Mouse (Mus musculus) mature B cell (primary cell): ENCODE results near the gene Msi2.

Experiments
- in situ Hi-C: fragments of 300-500 bp; cut with MboI; formaldehyde crosslinking; loops from 2 replicates; pipeline ENCODE4 v1.14.3; 2019

Gene Msi2

DNA sequence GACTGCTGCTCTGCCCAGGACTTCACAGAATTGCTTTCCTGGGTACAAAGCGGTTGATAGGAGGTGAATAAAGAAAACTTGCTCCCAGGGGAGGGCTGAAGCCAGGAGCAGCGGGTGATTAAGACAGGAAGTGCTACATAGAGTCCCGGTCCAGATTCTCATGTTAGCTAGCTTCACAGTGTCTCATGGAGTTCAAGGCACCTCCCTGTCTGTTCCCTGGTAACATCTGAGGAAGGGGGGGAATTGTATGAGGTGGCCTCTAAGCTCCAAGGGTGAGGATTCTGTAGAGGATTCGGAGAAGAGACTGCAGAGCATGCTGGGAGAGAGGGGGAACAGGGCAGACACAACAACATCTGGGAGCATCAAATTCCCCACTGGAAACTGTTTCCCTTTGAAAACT is 233.2 kb downstream of the Msi2 start:
- in situ Hi-C loops = no loop called here

DNA sequence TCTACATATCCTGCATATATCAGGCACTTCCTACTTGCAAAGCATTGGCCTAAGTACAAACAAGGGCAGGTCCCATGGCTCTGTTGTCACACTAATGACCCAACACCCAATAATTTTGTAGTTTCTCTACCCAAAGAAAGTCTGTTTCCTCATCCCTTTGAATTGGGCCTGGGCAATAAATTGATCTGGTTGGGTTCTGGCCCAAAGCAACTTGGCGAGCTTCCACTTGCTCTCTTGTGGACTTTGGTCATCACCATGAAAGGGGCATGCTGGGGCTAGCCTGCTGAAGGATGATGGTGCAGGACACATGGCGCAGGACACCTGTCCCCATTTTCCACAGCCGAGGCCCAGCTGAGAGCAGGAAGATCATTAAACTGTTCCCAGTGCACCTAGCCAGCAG is 234.3 kb downstream of the Msi2 start:
- in situ Hi-C loops = no loop called here

DNA sequence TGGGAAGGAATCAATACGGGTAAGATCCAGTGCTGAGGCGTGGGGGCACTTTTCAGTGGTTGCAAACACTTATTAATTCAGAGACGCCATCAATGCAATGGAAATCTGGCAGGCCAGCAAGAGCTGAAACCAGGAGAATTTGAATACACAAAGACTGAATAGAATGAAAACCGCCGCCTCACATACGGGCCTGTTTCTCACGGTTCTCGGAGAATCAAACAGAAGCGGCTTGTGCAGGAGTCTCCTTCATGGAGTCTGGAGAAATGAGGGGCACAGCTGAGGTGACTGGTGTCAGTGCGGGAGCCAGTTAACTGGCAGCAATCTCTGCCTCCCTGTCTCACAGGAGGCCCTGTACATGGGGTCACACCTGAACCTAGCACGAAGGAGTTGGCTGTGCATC is 235.7 kb downstream of the Msi2 start:
- in situ Hi-C loops = no loop called here

DNA sequence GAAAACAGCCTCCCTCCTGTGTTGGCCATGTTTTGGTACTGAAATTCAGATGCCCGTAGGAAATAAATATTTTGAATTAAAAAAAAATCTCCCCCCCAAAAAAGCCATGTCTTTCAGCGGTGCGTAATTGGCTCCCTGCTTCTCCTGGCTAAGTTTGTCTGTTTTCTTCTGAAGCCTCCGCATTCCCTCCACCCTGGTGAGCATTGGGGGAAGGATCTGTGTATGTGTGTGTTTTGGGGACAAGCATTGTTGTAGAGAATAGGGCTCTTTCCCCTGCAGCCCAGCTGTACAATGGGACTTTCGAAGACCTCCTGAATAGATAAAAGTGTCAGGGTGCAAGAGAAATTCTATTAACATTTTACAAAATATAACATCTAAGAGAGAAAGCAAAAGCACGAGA is 236.1 kb downstream of the Msi2 start:
- in situ Hi-C loops = no loop called here

DNA sequence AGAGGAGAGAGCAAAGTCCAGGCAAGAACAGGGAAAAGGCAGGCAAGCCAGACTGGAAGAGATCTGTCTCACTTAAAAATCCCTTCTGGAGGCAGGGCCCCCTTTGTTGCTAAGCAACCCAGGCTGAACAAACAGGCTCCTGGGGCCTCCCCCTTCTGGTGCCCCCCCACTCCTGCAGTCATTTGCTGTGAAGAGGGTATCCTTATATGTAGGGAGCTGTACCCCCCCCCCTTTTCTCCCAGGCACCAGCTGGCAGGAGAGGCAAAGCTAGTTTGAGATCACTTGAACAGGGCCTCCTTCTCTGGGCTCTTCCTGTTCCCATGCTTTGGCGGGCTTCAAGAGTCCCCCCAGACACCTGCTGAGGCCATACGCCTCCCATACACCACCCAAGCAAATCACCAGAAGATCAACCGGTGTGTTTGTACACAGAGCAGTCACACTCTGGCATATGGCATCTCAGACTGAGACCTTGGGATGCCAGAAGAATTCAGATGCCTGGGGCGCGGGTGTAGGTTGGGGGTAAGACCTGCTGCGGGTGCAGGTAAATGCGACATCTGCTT is 236.6 kb downstream of the Msi2 start:
- in situ Hi-C loops = no loop called here

DNA sequence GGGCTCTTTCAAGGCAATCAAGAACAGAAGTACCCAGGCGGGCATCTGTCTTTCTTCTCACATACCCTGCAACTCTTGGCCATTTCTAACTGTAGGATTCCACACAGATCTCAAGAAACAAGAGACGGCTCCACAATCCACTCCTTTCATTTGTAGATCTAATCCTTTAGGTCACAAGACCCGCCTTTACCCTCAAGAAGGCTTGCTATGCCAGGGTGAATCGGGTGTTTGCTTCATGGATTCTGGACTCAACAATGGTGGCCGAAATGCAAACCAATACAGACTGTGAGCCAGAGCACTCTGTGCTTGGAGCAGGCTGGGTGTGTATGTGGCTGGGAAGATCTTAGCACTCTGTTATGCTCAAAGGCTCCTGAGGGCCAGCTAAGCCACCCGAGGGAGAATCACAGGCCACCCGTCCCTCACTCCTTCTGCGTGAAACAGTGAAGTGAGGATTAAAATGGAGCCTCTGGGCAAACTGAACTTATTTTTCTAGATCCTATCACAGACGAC is 237.2 kb downstream of the Msi2 start:
- in situ Hi-C loops = no loop called here

DNA sequence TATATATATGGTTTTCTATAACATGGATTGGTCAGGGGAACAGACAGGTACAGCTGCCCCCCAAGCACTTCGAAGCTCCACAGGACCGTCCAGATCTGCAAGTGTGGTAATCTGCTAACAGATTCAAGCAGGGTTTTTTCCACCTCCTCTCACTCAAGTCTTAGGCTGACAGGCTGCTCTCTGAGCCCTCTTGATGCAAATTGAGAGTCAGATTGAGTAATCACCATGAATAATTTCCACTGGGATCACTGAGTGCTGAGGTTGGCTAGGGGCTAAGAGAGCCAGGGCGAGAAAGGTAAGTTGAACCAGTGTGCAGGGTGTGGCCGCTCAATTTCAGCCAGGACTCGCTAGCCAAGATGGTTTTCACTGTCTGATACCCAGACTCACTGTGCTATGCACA is 238.8 kb downstream of the Msi2 start:
- in situ Hi-C loops = no loop called here

DNA sequence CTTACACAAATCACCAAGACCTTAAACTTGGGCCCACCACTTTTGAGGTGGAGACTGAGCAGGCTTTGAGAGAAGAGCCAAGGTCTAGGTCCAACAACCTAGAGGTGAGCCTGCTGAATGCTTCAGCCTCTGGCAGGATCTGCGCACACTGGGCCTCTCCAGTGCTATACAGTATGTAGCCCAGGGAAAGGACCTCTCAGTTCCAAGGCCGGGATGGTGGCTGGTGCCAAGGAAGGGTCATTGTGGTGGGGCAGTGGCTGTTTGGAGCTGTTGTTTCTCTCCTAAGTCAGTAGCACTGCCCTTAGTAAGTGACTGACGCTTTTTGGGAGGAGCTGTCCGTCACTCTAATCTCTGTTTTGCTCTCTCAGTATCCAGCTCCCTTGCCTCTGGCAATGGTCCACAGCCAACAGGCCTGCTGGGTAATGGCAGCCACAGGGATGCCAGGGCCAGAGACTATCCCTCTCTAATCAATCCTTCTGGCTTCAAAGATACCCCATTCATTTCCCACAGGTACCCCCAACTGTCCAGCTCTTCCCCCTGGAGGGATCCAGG is 243.3 kb downstream of the Msi2 start:
- in situ Hi-C loops = no loop called here

DNA sequence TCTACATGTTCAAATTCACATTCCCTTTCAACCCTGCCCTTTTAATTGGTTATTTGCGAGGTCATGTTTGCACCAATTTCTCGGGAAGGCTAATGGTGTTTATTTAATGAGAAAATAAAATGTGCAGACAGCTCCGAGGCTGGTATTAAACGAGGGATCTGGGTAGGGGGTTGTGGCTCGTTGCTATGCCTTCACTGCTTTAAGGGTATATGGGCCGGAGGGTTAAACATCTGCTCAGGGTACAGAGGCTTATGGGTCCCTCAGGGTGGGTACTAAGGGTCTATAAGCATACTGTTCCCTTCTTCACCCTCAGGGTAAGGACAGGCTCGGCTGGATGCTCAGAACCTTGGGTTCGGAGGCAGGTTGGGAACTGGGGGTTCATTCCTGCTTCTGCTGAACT is 245.6 kb downstream of the Msi2 start:
- in situ Hi-C loops = no loop called here

DNA sequence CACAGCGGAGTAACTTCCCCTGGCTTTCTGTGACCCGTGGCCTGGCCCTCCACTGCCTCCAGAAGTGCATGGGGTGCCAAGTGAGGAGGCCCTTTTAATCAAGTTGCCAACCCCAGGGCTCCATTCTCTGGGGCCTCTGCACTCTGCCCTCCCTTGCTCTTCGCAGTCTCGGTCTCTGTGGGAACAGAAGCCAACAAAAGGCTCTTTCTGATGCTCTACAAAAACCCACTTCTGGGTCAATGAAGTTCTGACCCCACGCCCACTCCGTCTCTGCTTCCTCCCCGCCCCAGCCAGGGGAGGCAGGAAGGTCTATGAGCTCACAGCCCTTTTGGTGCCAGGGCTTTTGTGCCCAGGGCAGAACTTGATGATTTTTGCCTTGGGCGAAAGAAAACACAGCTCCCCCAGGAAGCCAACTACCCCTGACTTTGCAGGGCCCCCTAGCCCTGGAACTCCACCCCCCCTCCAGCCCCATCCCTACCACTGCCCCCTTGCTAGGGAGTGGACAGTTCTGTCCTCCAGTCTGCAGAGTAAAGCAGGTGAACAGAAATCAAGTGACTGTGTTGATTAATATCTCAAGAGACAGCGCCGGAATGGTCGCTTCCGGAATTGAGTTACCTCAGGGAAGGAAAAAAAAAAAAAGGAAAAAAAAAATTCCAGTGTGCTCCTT is 246.2 kb downstream of the Msi2 start:
- in situ Hi-C loops = no loop called here

DNA sequence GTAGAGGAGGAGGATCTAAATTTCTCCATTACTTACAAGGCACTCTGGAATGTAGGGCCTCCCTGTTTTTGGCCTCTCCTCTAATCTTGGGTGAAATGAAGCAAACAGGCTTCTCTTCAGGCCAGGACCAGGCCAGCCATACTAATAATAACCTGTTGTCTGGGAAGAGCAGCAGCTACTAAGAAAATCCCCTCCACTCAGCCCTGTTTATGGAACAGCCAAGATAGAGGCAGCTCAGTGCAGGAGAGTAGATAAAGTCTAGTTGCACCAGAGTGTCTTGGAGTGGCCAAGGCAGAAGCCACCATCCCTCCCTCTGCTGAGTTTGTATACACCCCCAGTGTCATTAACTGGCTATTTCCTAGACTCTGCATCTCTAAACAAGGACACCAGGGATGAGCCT is 247.7 kb downstream of the Msi2 start:
- in situ Hi-C loops = no loop called here

DNA sequence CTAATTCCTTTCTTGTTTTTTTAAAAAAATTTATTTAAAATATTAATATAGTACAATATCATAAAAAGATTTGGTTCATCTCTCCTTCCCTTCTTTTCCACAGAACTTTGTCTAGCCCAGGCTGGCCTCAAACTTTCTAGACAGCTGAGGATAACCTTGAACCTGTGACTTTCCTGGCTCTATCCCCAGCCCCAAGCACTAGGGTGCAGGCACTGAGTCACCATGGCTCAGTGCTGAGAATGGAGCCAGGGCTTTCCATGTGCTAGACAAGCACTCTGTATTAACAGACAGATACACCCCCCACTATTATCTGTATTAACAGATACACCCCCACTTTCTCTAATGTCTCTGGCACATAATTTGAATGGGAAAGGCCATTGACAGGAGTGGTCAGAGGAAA is 249.3 kb downstream of the Msi2 start:
- in situ Hi-C loops = no loop called here

DNA sequence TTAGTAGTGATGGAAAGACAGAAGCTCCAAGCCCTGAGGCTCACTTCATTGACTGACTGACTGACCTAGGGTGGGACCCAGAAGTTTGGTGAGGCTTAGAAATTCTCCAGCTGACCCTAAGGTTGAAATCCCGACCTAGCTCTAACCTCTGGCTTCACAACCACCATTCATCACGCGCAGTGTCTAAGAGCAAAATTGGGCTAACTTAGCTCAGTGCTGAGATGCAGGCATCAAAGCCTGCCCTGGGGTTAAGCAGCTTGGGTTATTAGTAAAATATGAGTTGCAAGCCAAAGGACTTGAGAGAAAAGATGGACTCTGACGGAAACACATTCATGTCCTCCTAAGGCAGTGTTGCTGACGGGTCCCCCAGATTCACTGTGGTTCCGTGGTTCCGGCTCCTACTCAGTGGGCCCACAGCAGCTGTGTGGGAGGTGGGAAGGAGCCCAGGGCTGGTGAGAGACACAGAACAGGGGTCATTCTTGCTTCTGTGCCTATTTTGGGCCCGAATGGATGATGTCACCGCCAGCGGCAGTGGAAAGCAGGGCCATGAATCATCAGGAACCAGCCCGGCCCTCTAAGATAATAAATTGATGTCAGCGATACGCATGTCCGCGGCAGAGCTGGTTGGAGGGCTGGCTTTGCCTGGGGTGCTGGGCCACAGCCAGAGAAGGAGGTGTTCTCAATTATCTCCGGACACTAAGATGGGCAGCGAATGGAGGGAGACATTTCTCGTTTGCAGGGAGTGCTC is 250.6 kb downstream of the Msi2 start:
- in situ Hi-C loops = no loop called here

DNA sequence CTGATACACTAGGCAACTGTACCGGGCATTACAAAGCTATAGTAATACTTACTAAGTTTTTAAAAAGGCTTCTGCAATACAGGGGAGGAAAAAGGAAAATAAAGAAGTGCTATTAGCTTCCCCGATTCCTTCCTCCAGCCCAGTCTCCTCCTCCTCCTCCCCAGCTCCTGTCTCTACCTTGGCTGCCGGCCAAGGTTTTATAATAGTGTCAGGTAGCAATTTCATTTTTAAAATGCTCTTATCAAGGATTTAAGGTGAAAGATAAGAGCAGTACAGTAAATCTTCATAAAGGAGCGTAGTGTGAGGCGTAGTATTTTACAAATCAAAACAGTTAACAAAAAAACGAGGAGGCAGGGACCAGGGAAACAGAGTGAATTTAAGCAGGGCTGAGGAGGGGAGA is 254.4 kb downstream of the Msi2 start:
- in situ Hi-C loops = no loop called here

DNA sequence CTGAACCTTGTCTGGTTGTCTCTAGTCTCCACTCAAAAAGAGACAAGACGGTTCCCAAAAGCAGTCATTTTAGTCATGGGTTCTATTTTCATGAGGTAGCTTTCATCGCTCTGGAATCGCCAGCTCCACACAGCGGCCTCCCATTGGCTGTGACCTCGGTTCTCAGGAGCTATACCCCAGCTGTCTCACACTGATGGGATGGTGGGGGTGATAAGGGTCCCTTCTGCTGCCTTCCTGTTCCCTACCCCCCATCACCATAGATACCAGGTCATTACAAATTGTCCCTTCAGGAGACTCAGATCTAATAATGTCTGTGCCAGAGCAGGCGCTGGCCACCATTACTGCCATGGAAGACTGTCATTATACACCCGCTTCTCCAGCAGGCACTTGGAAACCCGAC is 255.5 kb downstream of the Msi2 start:
- in situ Hi-C loops = no loop called here

DNA sequence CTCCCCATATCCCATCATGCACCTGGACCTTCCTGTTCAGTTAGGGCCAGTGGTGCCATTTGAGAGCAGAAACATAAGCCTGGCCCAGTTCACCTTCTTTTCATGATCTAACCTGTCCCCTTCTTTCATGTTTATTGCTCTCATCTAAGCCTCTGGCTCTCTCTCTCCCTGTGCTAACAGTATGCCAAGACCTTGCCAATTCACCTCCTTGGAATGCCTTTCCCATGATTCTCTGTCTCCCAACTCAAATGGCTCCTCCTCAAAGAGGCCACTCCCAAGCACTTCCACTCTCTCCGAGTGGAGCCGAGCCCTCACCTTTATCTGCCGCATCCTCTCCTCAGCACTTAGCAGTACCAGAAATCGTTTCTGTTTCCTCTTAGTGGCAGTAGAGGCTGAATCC is 256.7 kb downstream of the Msi2 start:
- in situ Hi-C loops = no loop called here

DNA sequence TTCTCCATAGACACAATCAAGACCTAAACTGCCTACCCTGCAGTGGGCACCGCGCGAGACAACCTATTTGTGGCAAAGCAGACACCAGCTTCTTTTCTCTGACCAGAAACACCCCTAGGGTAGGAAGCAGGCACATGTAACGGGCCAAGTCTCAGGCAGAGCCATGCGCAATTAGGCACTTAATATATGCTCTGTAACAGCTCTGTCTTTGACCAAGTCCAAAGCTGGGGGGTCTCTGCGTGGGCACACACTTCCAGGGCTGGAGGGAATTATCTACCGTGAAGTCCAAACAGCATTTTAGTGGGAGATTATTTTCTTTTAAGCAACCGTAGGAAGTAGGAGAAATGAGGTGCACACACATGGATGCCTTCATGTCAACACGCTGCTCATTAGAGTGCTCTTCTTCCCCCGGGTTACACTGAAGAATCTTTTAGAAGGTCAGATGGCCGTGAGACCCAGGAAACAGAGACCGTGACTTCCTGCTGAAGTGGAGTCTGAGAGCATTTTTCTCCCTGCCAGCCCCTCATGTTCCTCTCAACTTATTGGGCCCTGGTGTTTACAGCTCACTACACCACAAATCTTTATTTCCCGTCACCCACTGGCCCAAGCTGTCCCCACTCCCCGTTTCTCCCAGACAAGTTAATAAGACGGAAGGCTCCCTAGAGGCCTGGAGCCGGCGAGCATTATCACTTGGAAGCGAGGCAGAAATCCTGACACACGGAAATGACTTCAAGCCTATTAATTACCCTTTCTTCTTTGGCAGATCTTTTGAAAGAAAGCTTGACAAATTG is 258.2 kb downstream of the Msi2 start:
- in situ Hi-C loops = no loop called here

DNA sequence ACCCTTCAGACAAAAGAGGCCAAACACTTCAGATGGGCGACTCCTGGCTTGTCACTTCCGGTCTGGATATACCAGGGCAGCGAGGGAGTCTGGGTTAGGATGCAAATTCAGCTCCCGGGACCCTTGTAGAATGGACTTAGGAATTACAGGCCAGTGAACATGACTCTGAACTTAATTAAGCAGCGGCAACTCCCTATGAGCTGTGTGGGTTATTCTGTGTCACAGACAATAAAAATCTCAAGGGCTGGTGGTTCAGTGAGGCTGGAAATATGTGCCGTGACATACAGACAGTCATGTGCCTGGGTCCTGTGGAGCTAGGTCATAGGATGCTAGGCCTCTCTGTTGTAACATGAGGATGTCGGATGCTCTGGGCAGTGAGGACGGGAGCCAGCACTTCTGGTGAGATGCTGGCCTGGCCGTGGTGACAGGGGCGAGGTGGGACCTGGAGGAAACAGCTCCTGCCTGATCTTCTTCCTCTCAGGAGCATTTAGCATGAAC is 261.0 kb downstream of the Msi2 start:
- in situ Hi-C loops = no loop called here

DNA sequence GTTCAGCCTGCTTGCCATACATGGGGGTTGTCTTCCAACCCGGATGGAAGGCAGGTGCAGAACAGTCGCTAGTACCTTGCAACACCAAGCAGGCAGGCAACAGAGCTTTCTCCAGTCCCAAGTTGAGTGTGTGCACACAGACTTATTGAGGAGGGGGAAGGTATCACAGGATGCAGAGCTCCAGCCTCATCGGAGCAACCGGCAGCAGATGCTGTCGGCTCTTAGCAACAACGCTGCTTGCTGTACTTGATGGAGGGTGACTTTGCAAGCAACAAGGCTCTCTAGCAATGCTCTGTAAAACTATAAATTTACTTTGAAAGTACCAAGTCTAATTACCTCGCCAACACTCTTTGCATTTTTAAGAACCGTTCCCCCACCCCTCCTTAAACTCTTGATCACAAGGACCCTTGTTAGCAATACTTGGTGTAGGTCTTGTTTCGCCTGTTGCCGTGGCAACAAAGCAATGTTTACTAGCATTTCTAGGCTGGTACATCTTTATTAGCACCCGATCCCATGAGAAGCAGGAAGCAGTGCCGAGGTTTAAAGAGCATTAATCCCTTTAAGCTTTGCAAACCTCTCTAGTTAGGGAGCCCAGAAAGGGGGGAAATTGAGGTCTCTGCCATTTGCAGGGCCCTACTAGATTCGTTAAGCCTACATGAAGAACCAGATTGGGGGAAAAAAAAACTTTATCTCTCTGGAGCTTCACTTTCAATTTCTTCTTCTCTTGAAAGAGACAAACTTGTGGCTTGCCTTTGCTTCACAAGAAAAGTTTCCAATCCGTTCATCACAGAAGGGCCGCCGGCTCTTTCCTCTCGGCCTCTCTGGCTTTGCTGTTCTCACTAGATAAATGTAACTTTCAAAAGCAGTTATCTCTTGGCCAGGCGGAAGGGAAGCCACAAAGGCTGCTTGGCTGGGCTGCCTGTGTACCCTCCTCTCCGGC is 263.2 kb downstream of the Msi2 start:
- in situ Hi-C loops = no loop called here

DNA sequence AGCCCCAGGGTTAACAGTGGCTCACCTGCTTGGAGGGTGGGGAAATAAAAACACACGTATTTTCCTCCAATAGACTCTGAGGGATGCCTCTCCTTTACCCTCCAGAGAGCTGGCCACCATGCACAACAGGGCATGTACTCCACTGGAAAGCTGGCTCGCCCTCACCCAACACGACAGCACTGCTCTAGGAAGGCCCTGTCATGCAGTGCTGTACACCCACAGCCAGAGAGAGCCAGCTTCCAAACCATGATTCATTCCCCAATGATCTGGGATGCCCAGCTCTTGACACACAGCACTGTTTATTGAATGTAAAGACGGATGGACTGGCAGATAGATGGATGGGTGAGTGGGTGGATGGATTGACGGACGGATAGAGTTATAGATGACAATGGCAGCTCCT is 269.1 kb downstream of the Msi2 start:
- in situ Hi-C loops = no loop called here

DNA sequence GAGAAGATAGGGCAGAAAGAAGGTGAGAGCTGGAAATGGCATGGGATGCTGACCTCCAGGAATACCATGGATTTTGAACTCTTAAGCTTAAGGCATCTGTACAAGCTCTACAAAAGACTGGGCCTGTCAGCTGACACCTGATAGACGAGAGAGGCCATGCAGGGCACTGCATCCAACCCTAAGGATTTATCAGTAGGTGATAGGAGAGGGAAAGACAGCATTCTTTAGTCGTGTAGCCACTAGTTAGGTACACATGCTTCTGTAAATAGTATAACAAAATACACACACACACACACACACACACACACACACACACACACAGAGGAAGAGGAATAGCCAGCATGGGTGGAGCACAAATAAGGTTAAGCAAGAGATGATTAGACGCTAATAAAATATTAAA is 269.7 kb downstream of the Msi2 start:
- in situ Hi-C loops = no loop called here
